Mouse (Mus musculus) heart, adult 2 months (tissue): ENCODE results near the gene Ezh1. TPM values are rescaled to one million over a fixed set of nuclear protein-coding genes. Genes with fewer than 3 reads are reported as not detected.
A peak's percentile ranks its signal among the peaks of the same experiment; 100 is the strongest.

ENCODE experiments used
- DNase-seq, 2 experiments: peaks; one replicate each; pipeline ENCODE4 v3.0.0; 2021
- H3K27ac ChIP-seq: fragments of 200-600 bp; 2 replicates; pipeline ENCODE4 v1.8.1; 2022
- H3K27me3 ChIP-seq: fragments of 200-500 bp; 2 replicates; pipeline ENCODE4 v1.6.1; 2012; ENCODE audit warnings: mild to moderate bottlenecking, low read length, inconsistent platforms, mixed read lengths; ENCODE audit not compliant: control insufficient read depth, insufficient read depth
- H3K36me3 ChIP-seq: fragments of 200-500 bp; 2 replicates; pipeline ENCODE4 v1.6.1; 2012; ENCODE audit warnings: low read length, inconsistent platforms; ENCODE audit not compliant: control insufficient read depth, insufficient read depth
- H3K4me1 ChIP-seq: fragments of 200-500 bp; 2 replicates; pipeline ENCODE4 v1.6.1; 2011; ENCODE audit warnings: low read length; ENCODE audit not compliant: control insufficient read depth, insufficient read depth
- H3K4me3 ChIP-seq: fragments of 200-600 bp; 2 replicates; pipeline ENCODE4 v1.8.1; 2022
- H3K79me2 ChIP-seq: fragments of 200-500 bp; replicated peaks from 2 replicates; pipeline ENCODE4 v1.6.1; 2012; ENCODE audit warnings: mild to moderate bottlenecking, inconsistent platforms, low read length, moderate library complexity, mixed read lengths; ENCODE audit not compliant: control insufficient read depth, insufficient read depth
- H3K9ac ChIP-seq: fragments of 200-500 bp; 2 replicates; pipeline ENCODE4 v1.6.1; 2012; ENCODE audit warnings: low read depth, mild to moderate bottlenecking, control low read depth, inconsistent platforms, low read length, mixed read lengths
- CTCF ChIP-seq: fragments of 200-600 bp; IDR thresholded peaks from 2 replicates; pipeline ENCODE4 v1.8.1; 2022; ENCODE audit warnings: antibody characterized with exemption, mild to moderate bottlenecking, moderate library complexity
- EP300 ChIP-seq: fragments of 200-500 bp; IDR thresholded peaks from 2 replicates; pipeline ENCODE4 v1.6.1; 2011; ENCODE audit warnings: low read depth, low read length, control low read depth; ENCODE audit not compliant: insufficient read depth
- POLR2A ChIP-seq: fragments of 200-500 bp; IDR thresholded peaks from 2 replicates; pipeline ENCODE4 v1.6.1; 2011; ENCODE audit warnings: mild to moderate bottlenecking, low read depth, low read length, control low read depth; ENCODE audit not compliant: insufficient read depth
- WGBS: fragments of 180-500 bp; shearing (Covaris S2); methylation state at CpG from one replicate; pipeline ENCODE4 v1.1.7; 2018; 5-methylcytosine and 5-hydroxymethylcytosine counted together
- intact Hi-C: fragments of 180-260 bp; cut with DNase I; formaldehyde crosslinking; loops from one replicate; pipeline ENCODE4 v1.15.1; 2025
- polyA plus RNA-seq: library from polyadenylated mRNA; depleted of rRNA; stranded (reverse); fragments of >200 nt; gene quantifications from 2 replicates; pipeline ENCODE4 v1.2.3, GENCODE M21; 2012
- total RNA-seq, 2 experiments: library from RNA; stranded (reverse); gene quantifications; 2 replicates each; pipeline ENCODE4 v1.2.3; 2021

The Ezh1 gene
- total and polyA plus RNA-seq, 3 experiments: 26.1 to 31.4 (median 29.8) TPM

DNA sequence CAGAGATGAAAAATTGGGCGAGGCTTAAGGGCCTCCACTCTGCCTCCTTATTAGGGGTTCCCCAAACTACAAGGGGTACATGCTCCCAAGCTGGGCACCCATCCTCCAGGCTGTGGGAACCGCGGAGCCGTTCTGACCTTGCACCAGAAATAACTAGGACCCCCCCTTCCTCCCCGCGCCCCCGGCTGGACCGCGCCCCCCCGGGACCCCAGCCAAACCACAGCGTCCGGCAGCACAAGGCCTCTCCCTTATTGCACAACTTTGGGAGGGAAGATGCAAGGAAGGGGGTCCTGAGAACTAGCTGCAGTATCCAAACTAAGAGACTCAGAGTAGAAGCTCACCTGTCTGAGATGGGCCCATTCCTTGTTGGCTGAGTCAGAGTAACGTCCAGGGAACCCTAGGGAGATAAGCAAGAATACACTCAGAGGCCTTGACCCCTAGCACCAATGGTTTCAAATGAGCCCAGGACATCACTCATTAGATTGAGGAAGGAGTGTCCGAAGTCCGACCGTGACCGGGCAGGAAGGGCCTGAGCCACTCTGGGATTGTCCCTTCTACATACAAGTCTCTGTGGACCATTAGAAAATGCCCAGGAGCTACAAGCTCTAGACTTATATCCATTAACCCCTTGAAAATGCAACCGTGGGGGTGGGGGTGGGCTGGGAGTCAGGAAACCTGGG lies 57.8 kb downstream of the Ezh1 start:
- peaks cover 9% of the 10 kb centered on the region for H3K4me1 ChIP-seq

DNA sequence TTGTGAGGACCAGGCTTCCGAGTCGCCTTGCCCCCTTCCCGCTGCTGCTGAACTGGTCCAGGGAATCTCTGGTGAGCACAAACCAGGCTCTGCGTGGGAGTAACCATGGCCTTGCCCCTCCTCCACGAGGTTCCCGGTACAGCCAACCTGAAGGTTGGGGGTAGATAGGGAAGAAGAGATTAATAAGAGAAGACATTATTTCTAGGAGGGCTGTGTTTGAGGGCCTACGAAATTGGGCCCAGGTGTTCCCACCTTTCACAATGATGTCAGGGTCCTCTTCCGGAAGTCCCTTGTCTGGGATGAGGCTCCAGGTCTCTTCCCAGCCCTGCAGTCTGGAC lies 58.3 kb downstream of the Ezh1 start:
- WGBS: 67% methylated on average over 8 of the region's 8 CpGs
- Histone ChIP-seq H3K9ac (no peak overlapping the region), H3K4me3 (no peak overlapping the region; the same call in 1 of the 2 replicates), H3K4me1 (peaks cover 9% of the 10 kb centered on the region), H3K79me2 (no peaks in the 10 kb centered on the region), H3K27me3 (no peaks in the 10 kb centered on the region), H3K36me3 (peaks cover 7% of the 10 kb centered on the region), H3K27ac (peak overlapping the region; percentile 65)
- TF ChIP-seq EP300 (no peak), POLR2A (no peak), CTCF (no peak)
- intact Hi-C loops: no loop called here
- DNase-seq: no peak

More for the DNA sequence above, 57.8 kb downstream of the Ezh1 start:
- no peaks in the 10 kb centered on the region for H3K27me3 ChIP-seq
- H3K9ac ChIP-seq: peak overlapping the region; percentile 53; the same call in 1 of the 2 replicates
- 43% methylated on average over 18 of the region's 18 CpGs for WGBS
- H3K4me3 ChIP-seq: peak overlapping the region; percentile 65
- H3K27ac ChIP-seq: peak overlapping the region; percentile 96
- intact Hi-C loops: no loop called here
- peak; percentile 69 to 80 for DNase-seq
- TF ChIP-seq POLR2A (0 out of 2 replicates have a peak, but pooled peaks have one; percentile 22), EP300 (no peak)
- H3K36me3 ChIP-seq: peaks cover 2% of the 10 kb centered on the region
- H3K79me2 ChIP-seq: no peaks in the 10 kb centered on the region

DNA sequence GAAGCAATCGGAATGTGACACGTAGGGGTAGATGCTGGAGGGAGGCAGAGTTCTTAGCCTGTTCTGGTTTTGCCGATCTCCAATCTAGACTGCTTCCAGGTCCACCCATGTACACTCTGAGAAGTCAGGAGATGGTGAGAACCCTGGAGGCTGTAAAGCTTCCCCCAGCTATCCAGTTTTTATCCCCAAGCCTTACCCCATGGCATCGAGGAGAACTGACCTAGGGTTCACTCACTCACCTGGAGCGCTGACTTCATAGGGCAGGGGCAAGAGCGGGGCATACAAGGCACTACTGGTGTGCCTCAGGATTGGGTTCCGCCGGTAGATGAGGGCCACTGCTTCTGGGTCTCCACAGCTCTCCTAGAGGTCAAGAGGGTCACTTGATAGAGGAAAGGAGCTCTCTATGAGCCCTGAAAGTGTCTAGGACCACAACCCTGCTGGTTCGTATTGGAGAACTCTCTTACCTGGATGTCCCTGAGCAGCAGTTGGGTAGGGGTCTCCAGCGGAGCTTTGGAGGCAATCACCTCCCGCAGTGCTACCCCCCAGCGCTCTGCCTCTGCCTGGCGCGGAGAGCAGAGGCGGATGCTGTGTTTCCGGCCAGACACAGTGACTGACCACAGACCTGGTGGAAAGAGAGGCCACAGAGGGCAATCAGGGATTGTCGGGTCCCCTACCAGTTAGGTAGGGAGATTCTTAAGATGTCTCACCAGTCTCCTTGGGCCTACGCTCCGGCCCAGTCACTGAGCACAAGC lies 58.9 kb downstream of the Ezh1 start:
- peaks cover 9% of the 10 kb centered on the region for H3K4me1 ChIP-seq
- no peak for TF ChIP-seq POLR2A
- TF ChIP-seq EP300: no peak
- TF ChIP-seq CTCF: no peak
- intact Hi-C loops: no loop called here
- H3K27ac ChIP-seq: peak overlapping the region; percentile 65; the same call in 1 of the 2 replicates
- no peaks in the 10 kb centered on the region for H3K27me3 ChIP-seq
- H3K4me3 ChIP-seq: no peak overlapping the region
- peaks cover 10% of the 10 kb centered on the region for H3K36me3 ChIP-seq
- no peaks in the 10 kb centered on the region for H3K79me2 ChIP-seq
- WGBS: 85% methylated on average over 19 of the region's 19 CpGs
- H3K9ac ChIP-seq: no peak overlapping the region
- DNase-seq: peak in 1 of 2 experiments; percentile 2

DNA sequence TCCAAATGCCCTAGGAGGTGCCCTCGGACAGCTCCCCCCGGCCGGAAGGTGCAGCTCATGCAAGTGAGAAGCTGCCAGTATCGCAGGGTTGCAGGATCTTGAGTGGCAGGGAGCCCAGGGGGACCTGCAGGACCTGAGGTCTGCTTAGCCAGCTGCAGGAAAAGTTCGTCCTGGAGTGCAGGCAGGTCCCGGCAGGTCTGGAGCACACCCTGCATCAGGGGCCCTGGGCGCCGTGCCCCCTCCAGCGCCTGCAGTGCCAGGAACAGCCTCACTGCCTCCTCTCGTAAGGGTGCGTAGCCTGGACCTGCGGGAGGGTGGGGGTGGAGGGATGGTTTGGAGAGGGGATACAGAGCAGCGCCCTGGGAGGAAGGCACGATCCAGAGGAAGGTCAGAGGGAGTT lies 59.9 kb downstream of the Ezh1 start:
- H3K27ac ChIP-seq: no peak overlapping the region
- peaks cover 11% of the 10 kb centered on the region for H3K4me1 ChIP-seq
- no peaks in the 10 kb centered on the region for H3K27me3 ChIP-seq
- WGBS: 89% methylated on average over 14 of the region's 14 CpGs
- H3K4me3 ChIP-seq: no peak overlapping the region
- H3K79me2 ChIP-seq: no peaks in the 10 kb centered on the region
- DNase-seq: peak in 1 of 2 experiments; percentile 5
- intact Hi-C loops: no loop called here
- H3K9ac ChIP-seq: no peak overlapping the region
- H3K36me3 ChIP-seq: peaks cover 12% of the 10 kb centered on the region
- TF ChIP-seq EP300: no peak
- no peak for TF ChIP-seq POLR2A
- TF ChIP-seq CTCF: no peak

DNA sequence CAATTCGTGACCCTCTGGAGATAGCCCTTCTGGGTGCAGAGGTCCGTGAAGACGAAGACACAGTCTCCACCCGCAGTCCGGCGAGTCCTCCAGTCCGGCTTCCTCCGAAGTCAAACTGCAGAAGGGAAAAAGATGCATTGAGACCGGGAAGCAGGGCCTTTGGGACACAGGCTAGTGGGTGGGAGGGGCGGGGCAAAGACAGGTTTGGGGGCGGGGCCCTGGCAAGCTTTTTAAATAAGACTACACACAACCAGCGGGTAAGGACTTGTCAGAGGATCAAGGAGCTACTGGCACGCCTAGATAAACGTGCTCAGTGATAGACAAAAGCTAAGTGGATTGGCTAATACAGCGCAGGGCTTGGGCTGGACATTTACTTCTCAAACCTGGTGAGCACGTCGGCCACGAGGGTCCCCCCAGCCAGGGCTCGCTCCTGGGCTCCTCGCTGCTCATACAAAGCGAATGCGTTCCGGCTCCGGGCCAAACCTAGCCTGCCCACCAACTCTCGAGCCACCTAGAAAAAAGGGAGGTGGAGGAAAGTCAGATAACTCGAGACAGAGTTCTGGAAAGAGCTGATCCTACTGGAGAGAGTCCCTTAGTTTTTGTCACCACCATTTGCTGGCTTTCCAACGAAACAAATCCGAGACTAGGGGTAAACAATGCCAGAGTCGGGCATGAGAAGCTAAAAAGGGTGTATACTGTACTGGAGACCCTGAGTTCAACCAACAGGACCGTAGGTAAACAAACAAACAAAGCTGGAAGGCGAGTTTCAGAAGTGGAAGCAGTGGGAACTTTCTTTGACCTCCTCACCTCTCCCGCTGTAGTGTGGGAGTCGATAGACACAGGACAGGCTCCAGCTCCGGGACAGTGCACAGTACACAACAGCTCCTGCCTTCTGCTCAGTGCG lies 61.3 kb downstream of the Ezh1 start:
- H3K36me3 ChIP-seq: peaks cover 12% of the 10 kb centered on the region
- peaks cover 11% of the 10 kb centered on the region for H3K4me1 ChIP-seq
- intact Hi-C loops: no loop called here
- H3K9ac ChIP-seq: no peak overlapping the region
- no peaks in the 10 kb centered on the region for H3K27me3 ChIP-seq
- no peaks in the 10 kb centered on the region for H3K79me2 ChIP-seq
- no peak overlapping the region for H3K27ac ChIP-seq
- 72% methylated on average over 35 of the region's 35 CpGs for WGBS
- DNase-seq: peak in 1 of 2 experiments; percentile 11
- TF ChIP-seq CTCF: no peak
- no peak for TF ChIP-seq EP300
- TF ChIP-seq POLR2A: no peak
- H3K4me3 ChIP-seq: no peak overlapping the region
